Mouse (Mus musculus) liver, embryonic 12.5 days (tissue): ENCODE data around the gene Rasgrp3. TPM values are rescaled to one million over a fixed set of nuclear protein-coding genes. Genes with fewer than 3 reads are reported as not detected.

Experiments
- ATAC-seq: fragments of 200-750 bp; cut with Nextera tagmentation; 2 replicates; pipeline ENCODE4 v1.8.0; 2017; ENCODE audit warnings: moderate number of reproducible peaks, mild to moderate bottlenecking, moderate library complexity
- H3K27ac ChIP-seq: fragments of 300-500 bp; sonication (generic); 2 replicates; pipeline ENCODE4 v1.5.1; 2016; ENCODE audit warnings: mild to moderate bottlenecking
- H3K27me3 ChIP-seq: fragments of 300-500 bp; sonication (generic); replicated peaks from 2 replicates; pipeline ENCODE4 v1.6.1; 2016; ENCODE audit warnings: mild to moderate bottlenecking, moderate library complexity
- H3K36me3 ChIP-seq: fragments of 300-500 bp; sonication (generic); 2 replicates; pipeline ENCODE4 v1.6.1; 2016; ENCODE audit warnings: mild to moderate bottlenecking, moderate library complexity
- H3K4me1 ChIP-seq: fragments of 300-500 bp; sonication (generic); 2 replicates; pipeline ENCODE4 v1.6.1; 2016
- H3K4me2 ChIP-seq: fragments of 300-500 bp; sonication (generic); 2 replicates; pipeline ENCODE4 v1.6.1; 2016; ENCODE audit warnings: mild to moderate bottlenecking, moderate library complexity
- H3K4me3 ChIP-seq: fragments of 300-500 bp; sonication (generic); 2 replicates; pipeline ENCODE4 v1.5.1; 2016; ENCODE audit warnings: mild to moderate bottlenecking, moderate library complexity
- H3K9ac ChIP-seq: fragments of 300-500 bp; sonication (generic); 2 replicates; pipeline ENCODE4 v1.6.1; 2016; ENCODE audit warnings: mild to moderate bottlenecking, moderate library complexity
- H3K9me3 ChIP-seq: fragments of 300-500 bp; sonication (generic); replicated peaks from 2 replicates; pipeline ENCODE4 v1.6.1; 2016; ENCODE audit warnings: mild to moderate bottlenecking, moderate library complexity
- WGBS: fragments of 180-500 bp; shearing (Covaris S2); methylation state at CpG from one replicate; pipeline ENCODE4 v1.1.7; 2016; ENCODE audit not compliant: insufficient replicate concordance; 5-methylcytosine and 5-hydroxymethylcytosine counted together
- polyA plus RNA-seq: library from polyadenylated mRNA; unstranded; fragments of >200 nt; fragmentation: Nextera tagmentation; extraction: Ambion mirVana; gene quantifications from 2 replicates; pipeline ENCODE4 v1.2.1, GENCODE M21; 2016

The Rasgrp3 gene
- polyA plus RNA-seq, 1 experiment from 2014 or later = 6.3 TPM

DNA sequence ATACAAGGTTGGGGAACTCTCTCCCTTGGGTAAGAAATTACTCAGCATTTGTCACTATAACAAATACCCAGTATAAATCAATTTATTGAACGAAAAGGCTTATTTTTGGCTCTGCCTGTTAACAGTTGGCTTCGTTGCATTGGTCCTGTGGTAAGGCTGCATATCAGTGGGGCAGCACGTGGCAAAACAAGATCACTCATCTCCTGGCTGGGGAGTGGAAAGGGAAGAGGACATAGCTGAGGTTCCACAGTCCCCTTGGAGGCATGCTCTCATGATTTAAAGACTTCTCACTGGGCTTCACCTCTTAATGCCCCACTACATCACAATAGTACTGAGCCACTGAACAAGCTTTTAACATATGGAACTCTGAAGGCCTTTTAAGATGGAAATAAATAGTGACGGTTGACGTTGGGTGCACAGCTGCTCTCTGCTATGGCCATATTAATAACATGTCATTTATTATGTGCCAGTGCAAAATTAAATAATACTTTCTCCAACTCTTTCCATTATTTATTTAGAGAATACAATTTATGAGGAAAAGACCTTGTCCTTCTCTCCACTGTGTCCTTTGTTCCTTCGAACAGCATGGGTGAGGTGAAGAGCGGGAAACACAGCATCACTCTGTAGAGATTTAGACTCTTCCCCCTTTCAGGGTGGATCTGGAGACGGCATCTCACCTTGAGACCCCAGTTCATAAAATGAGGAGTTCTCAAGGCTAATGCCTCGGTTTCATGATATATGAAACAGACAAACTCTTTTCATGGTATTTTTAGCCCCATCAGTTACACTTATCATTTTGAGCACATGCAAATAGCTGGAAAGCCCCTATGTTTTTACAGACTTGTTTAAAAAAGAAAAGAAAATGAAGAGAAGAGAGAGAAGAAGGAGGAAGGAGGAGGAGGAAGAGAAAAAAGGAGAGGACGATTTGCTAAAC, 71.3 kb downstream of the Rasgrp3 start:
- no peaks in the 10 kb centered on the region for H3K27me3 ChIP-seq
- no peak overlapping the region for H3K4me3 ChIP-seq
- no peak overlapping the region for H3K4me2 ChIP-seq
- ATAC-seq = no peak
- H3K27ac ChIP-seq = no peak overlapping the region
- 66% methylated on average over 10 of the region's 10 CpGs for WGBS
- no peaks in the 10 kb centered on the region for H3K4me1 ChIP-seq
- no peaks in the 10 kb centered on the region for H3K36me3 ChIP-seq
- H3K9me3 ChIP-seq = no peaks in the 10 kb centered on the region
- no peak overlapping the region for H3K9ac ChIP-seq

DNA sequence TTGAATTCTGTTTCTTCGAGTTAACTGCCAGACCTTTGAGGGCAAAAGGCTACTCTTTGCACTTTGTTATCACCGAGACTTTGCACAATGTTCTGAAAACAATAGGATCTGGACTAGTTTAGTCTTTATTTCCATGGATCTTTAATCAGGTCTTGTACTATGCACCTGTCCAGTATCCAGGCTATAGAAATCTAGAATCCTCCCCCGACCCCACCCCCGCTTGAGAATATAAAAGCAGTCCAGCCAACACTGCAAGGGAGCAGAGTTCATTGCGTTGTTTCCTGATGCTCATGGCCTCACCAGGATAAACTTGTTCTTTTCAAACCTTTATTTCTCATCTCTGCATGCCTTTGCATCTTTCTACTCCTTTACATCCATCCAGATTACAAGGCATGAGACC, 73.6 kb downstream of the Rasgrp3 start:
- WGBS = 73% methylated on average over 5 of the region's 5 CpGs
- ATAC-seq = no peak
- no peaks in the 10 kb centered on the region for H3K9me3 ChIP-seq
- no peaks in the 10 kb centered on the region for H3K36me3 ChIP-seq
- H3K4me2 ChIP-seq = no peak overlapping the region
- no peak overlapping the region for H3K27ac ChIP-seq
- no peaks in the 10 kb centered on the region for H3K27me3 ChIP-seq
- H3K4me1 ChIP-seq = no peaks in the 10 kb centered on the region
- H3K9ac ChIP-seq = no peak overlapping the region
- H3K4me3 ChIP-seq = no peak overlapping the region

DNA sequence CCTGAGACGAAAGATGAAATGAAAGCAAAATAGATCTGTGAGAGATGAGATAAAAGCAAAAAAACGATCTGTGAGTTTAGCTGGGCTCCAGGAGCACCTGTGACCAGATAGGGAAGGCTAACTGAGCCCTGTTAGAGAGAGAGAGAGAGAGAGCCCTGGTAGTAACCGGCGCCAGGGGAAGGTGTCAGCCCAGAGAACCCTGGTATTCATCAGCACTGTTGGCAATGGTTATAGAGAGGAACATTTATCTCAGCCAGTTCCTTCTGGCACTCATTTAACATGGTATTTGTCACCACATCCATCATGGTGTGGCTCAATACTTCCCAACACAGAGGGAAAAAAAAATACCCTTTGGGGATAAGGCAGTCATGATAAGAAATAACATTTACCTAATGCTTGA, 80.9 kb downstream of the Rasgrp3 start:
- H3K9ac ChIP-seq = no peak overlapping the region
- peaks cover 3% of the 10 kb centered on the region; the same call in 1 of the 2 replicates for H3K4me1 ChIP-seq
- no peaks in the 10 kb centered on the region for H3K27me3 ChIP-seq
- 54% methylated on average over 4 of the region's 4 CpGs for WGBS
- H3K9me3 ChIP-seq = no peaks in the 10 kb centered on the region
- H3K36me3 ChIP-seq = no peaks in the 10 kb centered on the region
- ATAC-seq = no peak
- H3K4me2 ChIP-seq = no peak overlapping the region
- no peak overlapping the region for H3K27ac ChIP-seq
- H3K4me3 ChIP-seq = no peak overlapping the region

DNA sequence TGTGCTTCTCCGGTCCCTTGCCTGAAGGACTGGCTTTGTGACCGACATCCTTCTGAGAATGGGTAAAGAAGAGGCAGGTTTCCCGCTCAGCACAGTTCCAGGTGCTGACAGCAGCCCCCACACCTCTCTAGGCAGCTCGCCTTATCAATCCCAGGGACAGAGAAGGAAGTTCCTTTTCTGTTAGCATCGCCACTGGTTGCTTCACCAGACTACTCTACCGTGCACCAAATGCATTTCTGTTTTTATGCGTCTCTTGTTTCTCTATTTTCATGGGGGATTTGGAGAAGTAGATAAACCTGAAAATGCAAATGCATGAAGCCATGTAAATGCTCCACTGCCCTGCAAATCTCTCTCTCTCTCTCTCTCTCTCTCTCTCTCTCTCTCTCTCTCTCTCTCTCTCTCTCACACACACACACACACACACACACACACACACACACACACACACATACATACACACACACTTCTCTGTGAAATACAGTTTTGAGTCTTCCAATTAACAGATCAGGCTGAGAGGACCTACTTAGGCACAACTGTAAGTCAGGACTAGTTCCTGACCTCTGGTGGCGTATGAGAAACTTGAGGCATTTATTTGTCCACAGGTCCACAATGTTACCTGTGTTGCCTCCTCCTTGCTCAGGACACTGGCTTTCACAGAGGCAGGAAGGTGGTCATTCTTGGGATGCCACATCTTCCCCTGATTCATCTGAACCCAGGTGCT, 82.6 kb downstream of the Rasgrp3 start:
- H3K36me3 ChIP-seq = no peaks in the 10 kb centered on the region
- no peaks in the 10 kb centered on the region for H3K27me3 ChIP-seq
- H3K9me3 ChIP-seq = no peaks in the 10 kb centered on the region
- H3K27ac ChIP-seq = no peak overlapping the region
- H3K4me2 ChIP-seq = no peak overlapping the region
- 32% methylated on average over 8 of the region's 8 CpGs for WGBS
- no peak for ATAC-seq
- H3K9ac ChIP-seq = no peak overlapping the region
- H3K4me3 ChIP-seq = no peak overlapping the region
- peaks cover 3% of the 10 kb centered on the region; the same call in 1 of the 2 replicates for H3K4me1 ChIP-seq

- Histone ChIP-seq H3K4me2 (no peak overlapping the region), H3K27me3 (no peaks in the 10 kb centered on the region), H3K4me1 (peaks cover 3% of the 10 kb centered on the region; the same call in 1 of the 2 replicates), H3K9me3 (no peaks in the 10 kb centered on the region), H3K4me3 (no peak overlapping the region), H3K36me3 (no peaks in the 10 kb centered on the region), H3K9ac (no peak overlapping the region), H3K27ac (no peak overlapping the region)
- ATAC-seq = no peak
- 65% methylated on average over 8 of the region's 8 CpGs for WGBS
Observed at GRCm38 (mm10) chr17:75519239-75519900, 83.7 kb downstream of the Rasgrp3 start.

GRCm38 (mm10) chr17:75521236-75521842, 85.6 kb downstream of the Rasgrp3 start:
- Histone ChIP-seq H3K27ac (no peak overlapping the region), H3K9me3 (no peaks in the 10 kb centered on the region), H3K4me2 (no peak overlapping the region), H3K4me1 (peaks cover 3% of the 10 kb centered on the region; the same call in 1 of the 2 replicates), H3K36me3 (no peaks in the 10 kb centered on the region), H3K4me3 (no peak overlapping the region), H3K9ac (no peak overlapping the region), H3K27me3 (no peaks in the 10 kb centered on the region)
- ATAC-seq = no peak
- WGBS = 54% methylated on average over 6 of the region's 6 CpGs

DNA sequence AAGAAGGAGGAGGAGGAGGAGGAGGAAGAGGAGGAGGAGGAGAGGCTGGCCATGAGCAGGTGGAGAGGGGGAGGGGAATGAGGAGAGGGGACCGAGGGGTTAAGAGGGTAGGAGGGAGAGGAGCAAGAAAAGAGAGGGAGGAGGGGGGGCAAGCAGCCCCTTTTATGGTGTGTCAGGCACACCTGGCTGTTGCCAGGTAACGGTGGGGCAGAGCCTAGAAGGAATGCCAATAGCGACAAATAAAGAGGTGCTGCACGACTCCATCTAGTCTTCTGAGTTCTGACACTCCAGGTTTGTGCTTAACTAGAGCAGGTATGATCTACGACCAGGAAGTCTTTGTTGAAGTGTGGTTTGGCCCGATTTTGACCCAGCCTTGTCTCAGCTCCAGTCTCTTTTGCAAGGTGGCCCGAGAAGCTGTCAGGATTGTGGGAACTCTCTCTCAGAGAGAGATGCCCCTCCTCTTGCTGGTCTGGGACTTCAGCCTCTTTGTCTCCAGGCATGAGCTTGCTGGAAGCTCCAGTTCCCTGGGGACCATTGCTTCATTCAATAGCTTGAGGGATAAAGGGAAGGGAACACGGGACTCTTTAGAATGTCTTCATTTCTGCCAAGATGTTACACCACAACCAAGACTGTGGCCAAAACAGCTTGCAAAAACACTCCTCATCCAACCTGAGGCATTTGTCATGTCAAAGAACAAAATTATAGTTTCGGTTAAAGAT, 86.8 kb downstream of the Rasgrp3 start:
- Histone ChIP-seq H3K9ac (no peak overlapping the region), H3K9me3 (no peaks in the 10 kb centered on the region), H3K27me3 (no peaks in the 10 kb centered on the region), H3K4me1 (peaks cover 3% of the 10 kb centered on the region; the same call in 1 of the 2 replicates), H3K4me3 (no peak overlapping the region), H3K4me2 (no peak overlapping the region), H3K27ac (no peak overlapping the region), H3K36me3 (no peaks in the 10 kb centered on the region)
- WGBS = 34% methylated on average over 9 of the region's 9 CpGs
- ATAC-seq = no peak

- no peaks in the 10 kb centered on the region for H3K27me3 ChIP-seq
- no peak overlapping the region for H3K9ac ChIP-seq
- no peak for ATAC-seq
- no peak overlapping the region for H3K4me3 ChIP-seq
- H3K4me1 ChIP-seq = no peaks in the 10 kb centered on the region
- H3K4me2 ChIP-seq = no peak overlapping the region
- H3K27ac ChIP-seq = no peak overlapping the region
- WGBS = 25% methylated on average over 3 of the region's 3 CpGs
- H3K9me3 ChIP-seq = no peaks in the 10 kb centered on the region
- no peaks in the 10 kb centered on the region for H3K36me3 ChIP-seq
Observed at GRCm38 (mm10) chr17:75523812-75524211, 88.1 kb downstream of the Rasgrp3 start.

- ATAC-seq = no peak
- Histone ChIP-seq H3K9ac (no peak overlapping the region), H3K27me3 (no peaks in the 10 kb centered on the region), H3K27ac (no peak overlapping the region), H3K4me3 (no peak overlapping the region), H3K4me1 (no peaks in the 10 kb centered on the region), H3K36me3 (peaks cover 6% of the 10 kb centered on the region; the same call in 1 of the 2 replicates), H3K4me2 (no peak overlapping the region), H3K9me3 (no peaks in the 10 kb centered on the region)
- 50% methylated on average over 1 of the region's 1 CpGs for WGBS
Observed at GRCm38 (mm10) chr17:75526411-75526810, 90.7 kb downstream of the Rasgrp3 start.

- ATAC-seq = no peak
- no peak overlapping the region for H3K4me3 ChIP-seq
Observed at GRCm38 (mm10) chr17:75529222-75529935, 93.7 kb downstream of the Rasgrp3 start.

More at GRCm38 (mm10) chr17:75529222-75529935, 93.7 kb downstream of the Rasgrp3 start:
- no peak overlapping the region for H3K9ac ChIP-seq
- no peaks in the 10 kb centered on the region for H3K27me3 ChIP-seq
- H3K4me1 ChIP-seq = no peaks in the 10 kb centered on the region
- H3K4me2 ChIP-seq = no peak overlapping the region
- WGBS = 86% methylated on average over 14 of the region's 14 CpGs
- H3K27ac ChIP-seq = no peak overlapping the region
- H3K9me3 ChIP-seq = no peaks in the 10 kb centered on the region
- H3K36me3 ChIP-seq = peaks cover 6% of the 10 kb centered on the region; the same call in 1 of the 2 replicates
